31 mouse cellular contexts compared by ENCODE assay signal in the genomic region with DNA sequence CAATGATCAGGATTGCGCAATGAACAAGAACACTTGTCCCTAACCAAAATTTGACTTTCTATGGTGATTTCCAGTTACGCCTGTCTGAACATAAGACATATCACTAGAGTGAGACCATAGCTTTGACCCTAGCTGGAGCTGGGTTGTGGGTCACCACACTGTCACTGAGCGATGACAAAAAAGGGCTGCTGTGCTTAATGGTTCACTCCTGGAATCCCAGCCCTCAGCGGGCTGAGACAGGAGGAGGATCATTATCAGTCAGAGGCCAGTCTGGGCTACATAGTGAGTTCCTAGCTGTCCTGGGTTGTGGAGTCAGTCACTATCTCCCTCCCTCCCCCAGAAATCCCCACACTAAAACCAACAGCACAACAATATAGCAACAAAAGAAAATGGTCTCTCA. TPM values are rescaled to one million over a fixed set of nuclear protein-coding genes. Genes with fewer than 3 reads are reported as not detected.
"Had no signal": no experiment of that assay in that cellular context is flagged by ENCODE, and none has a peak within 500 bp of the region (broad histone marks: within the 10 kb centered on the region; RNA-seq: fewer than 3 reads in every experiment).

No protein-coding gene starts in this region.

- H3K4me3 ChIP-seq: heart, adult 2 months; heart, embryonic 13.5 days; heart, embryonic 15.5 days; hindbrain, embryonic 13.5 days; hindbrain, embryonic 15.5 days; limb, embryonic 13.5 days; limb, embryonic 15.5 days; liver, embryonic 12.5 days had no signal

- DNase-seq: gastrocnemius, postnatal 14 days; gastrocnemius, postnatal 36 days; heart, adult 11 months; heart, adult 2 months; heart, postnatal 14 days; heart, postnatal 36 days; kidney, adult 18-20 months; kidney, adult 9 months; kidney, postnatal 10 days; kidney, postnatal 25 days; layer of hippocampus, adult 9-11 months; layer of hippocampus, postnatal 36 days; left cerebral cortex, postnatal 4 days had no signal

- H3K4me1 ChIP-seq: heart, embryonic 13.5 days; heart, embryonic 15.5 days; hindbrain, embryonic 13.5 days; hindbrain, embryonic 15.5 days; limb, embryonic 13.5 days; limb, embryonic 15.5 days had no signal

- H3K27me3 ChIP-seq: heart, embryonic 13.5 days; heart, embryonic 15.5 days; hindbrain, embryonic 13.5 days; hindbrain, embryonic 15.5 days; limb, embryonic 13.5 days; limb, embryonic 15.5 days; liver, embryonic 12.5 days had no signal

- H3K4me2 ChIP-seq: heart, embryonic 11.5 days; heart, embryonic 13.5 days; heart, embryonic 15.5 days; hindbrain, embryonic 13.5 days; hindbrain, embryonic 15.5 days; limb, embryonic 13.5 days; limb, embryonic 15.5 days; liver, embryonic 12.5 days had no signal

- H3K9me3 ChIP-seq: heart, embryonic 13.5 days; heart, embryonic 15.5 days; hindbrain, embryonic 13.5 days; hindbrain, embryonic 15.5 days; limb, embryonic 13.5 days; limb, embryonic 15.5 days; liver, embryonic 12.5 days had no signal

- ATAC-seq: hindbrain, postnatal 0 days; intestine, embryonic 16.5 days; liver, embryonic 12.5 days had no signal

- H3K36me3 ChIP-seq: heart, embryonic 13.5 days; heart, embryonic 15.5 days; hindbrain, embryonic 13.5 days; hindbrain, embryonic 15.5 days; limb, embryonic 13.5 days; limb, embryonic 15.5 days; liver, embryonic 12.5 days had no signal

- H3K9ac ChIP-seq: heart, embryonic 13.5 days; heart, embryonic 15.5 days; hindbrain, embryonic 13.5 days; hindbrain, embryonic 15.5 days; limb, embryonic 13.5 days; limb, embryonic 15.5 days; liver, embryonic 12.5 days; liver, embryonic 14.5 days had no signal

- H3K27ac ChIP-seq: heart, adult 2 months; heart, embryonic 13.5 days; heart, embryonic 15.5 days; hindbrain, embryonic 13.5 days; hindbrain, embryonic 15.5 days; hindbrain, postnatal 0 days; limb, embryonic 13.5 days; limb, embryonic 15.5 days; liver, embryonic 12.5 days; liver, embryonic 14.5 days had no signal

RNA-seq across cellular contexts. Expression of a gene that starts 18.8 kb away (rescaled TPM):
- polyA plus RNA-seq: gonadal fat pad, adult 2 months; heart, adult 2 months; heart, embryonic 11.5 days; heart, embryonic 13.5 days; heart, embryonic 15.5 days; heart, postnatal 0 days; hindbrain, embryonic 11.5 days; hindbrain, embryonic 13.5 days; hindbrain, embryonic 15.5 days; hindbrain, postnatal 0 days; intestine, embryonic 14.5 days; intestine, embryonic 16.5 days; large intestine, adult 2 months; limb, embryonic 11.5 days; limb, embryonic 13.5 days; limb, embryonic 15.5 days; liver, adult 2 months; liver, embryonic 12.5 days; liver, embryonic 14.5 days had no signal
